Mouse (Mus musculus): ENCODE data around the gene Syt11.
A peak's percentile ranks its signal among the peaks of the same experiment; 100 is the strongest.
"Not testable (repeated sequence)": the region's sequence is repeated elsewhere in the genome, so short reads cannot be mapped to it uniquely, and the experiment has no call there.

Gene Syt11

DNA sequence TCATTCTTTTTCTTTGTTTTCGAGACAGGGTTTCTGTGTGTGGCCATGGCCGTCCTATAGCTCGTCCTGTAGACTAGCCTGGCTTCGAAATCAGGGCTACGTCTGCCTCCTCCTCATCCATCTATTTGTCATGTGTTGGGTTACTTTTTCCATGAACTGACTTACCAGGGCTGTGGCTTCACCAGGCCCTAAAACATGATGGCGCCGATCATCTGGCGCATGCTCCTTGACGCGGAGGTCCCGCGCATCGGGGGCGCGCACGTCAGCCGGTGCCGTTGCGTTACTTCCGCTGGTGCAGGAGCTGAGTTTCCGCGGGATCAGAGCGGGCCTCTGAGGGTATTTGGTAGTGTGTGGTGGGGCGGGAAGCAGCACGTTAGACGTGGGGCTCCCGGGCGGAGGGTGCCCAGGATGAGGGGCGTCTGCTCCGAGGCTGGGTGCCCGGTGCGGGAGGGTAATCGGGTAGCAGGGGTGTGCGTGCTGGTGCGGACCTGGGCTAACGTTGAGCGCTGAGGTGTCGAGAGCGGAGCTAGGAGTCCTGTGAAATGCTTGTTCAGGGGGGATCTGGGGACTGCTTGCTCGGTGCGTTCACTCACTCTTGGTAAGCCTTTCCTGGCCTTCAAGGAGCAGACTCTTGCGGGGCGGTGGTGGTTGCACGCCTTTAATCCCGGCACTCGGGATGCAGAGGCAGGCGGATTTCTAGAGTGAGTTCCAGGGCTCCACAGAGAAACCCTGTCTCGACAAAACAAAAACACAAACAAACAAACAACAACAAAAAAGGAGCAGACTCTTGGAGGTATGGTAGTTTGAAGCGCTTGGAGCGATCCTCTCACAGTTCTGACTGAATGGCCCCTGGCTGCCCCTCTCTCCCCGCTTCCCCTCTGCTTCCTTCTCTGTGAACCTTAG, at the start of gene Syt11:
Gene Syt11 (minus strand): TSS at position 226 of the 903 bp plus-strand sequence.
- peak; percentile 26 to 30 for DNase-seq (ENCODE audit: low spot score in 2 of 2)

DNA sequence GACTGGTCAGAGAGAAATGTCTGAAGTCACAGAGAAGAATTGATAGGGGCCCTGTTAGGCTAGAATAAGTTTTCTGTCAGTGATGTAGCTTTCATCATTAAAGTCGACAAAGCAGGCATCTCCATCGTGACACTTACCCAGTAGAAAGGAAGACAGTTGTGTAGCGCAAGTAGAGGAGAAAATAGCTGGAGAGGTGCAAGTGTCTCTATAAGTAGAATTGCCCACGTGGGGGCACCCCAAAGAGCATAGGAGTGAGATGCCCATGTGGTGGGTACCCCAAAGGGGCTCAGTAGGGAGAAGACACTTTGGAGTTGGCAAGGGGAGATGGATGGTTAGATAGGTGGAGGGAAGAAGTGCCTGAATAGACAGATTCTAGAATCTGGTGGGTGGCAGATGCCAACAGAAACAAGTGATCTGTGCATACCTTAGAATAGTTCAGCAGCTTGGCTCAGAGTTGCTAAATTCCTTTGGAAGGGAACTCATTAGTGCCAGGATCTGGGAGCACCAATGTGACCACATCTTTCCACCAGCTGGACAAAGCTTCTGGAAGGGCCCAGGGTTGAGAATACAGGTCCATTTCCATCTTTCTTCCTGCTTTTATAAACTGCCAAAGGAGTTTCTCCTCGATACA, 29.1 kb upstream of the Syt11 start:
- DNase-seq (ENCODE audit: low spot score in 2 of 2) = no peak

DNA sequence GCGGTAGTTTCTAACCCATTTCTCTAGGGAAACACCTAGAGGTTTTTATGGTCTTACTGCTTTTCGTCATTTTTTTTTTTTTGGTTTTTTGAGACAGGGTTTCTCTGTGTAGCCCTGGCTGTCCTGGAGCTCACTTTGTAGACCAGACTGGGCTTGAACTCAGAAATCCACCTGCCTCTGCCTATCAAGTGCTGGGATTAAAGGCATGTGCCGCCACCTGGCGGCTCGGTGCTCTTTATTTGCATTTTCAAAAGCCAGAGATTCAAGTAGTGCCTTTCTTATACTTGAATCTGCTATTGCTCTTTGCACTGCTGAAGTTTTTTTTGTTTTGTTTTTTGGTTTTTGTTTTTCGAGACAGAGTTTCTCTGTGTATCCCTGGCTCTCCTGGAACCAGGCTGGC, 22.5 kb upstream of the Syt11 start:
- not testable (repeated sequence) for DNase-seq (ENCODE audit: low spot score in 2 of 2)

DNA sequence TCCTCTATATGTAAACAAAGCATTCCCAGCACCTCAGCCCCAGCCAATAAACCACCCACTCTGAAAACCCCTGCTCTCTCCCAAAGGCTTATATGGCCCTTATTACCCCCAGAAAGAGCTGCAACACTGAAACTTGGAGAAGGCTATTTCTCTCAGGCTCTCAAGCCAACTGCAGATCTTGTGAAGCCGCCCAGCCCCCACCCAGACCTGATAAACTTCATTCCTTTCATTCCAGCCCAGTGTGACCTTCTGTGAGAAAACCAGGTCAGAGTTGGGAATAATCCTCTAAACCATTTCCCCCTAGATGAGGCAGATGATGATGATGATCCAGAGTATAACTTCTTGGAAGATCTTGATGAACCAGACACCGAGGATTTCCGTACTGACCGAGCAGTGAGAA, 13.1 kb upstream of the Syt11 start:
- not testable (repeated sequence) for DNase-seq (ENCODE audit: low spot score in 2 of 2)

DNA sequence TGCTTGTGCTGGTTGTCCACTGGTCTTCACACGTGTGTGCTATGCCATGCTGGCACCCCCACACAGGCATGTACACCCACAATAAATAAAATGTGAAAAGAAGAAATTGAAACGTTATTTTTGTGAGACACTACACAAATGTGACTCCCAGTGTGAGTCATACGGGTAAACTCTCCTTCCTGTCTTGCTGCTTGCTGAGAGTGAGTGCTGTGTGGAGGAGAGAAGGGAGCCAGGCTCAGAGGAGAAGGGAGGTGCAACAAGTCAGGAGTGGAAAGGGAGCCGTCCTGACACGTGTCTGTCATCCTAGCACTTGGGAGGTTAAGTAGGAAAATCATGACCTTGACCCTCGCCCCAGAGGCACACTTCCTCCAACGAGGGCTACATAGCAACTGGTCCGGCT, 11.8 kb upstream of the Syt11 start:
- DNase-seq (ENCODE audit: low spot score in 2 of 2) = not testable (repeated sequence)

DNA sequence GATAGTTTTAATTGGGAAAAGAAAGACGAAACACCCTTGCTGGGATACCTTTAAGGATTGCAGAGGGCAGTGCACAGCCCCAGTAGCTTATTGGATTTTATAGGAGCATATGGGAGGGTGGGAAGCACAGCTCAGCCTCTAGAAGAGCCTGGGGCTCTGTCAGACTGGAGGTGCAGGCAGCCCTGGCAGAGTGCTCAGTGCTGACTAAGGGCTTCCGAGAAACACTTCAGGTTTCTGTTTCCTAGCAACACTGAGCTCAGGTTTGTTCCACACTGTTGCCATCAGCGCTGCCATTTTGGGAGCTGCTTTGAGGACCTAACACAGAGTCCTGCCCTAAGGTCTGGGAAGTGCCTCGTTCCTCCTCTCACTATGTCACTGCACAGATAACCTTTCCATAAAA, 11.4 kb upstream of the Syt11 start:
- not testable (repeated sequence) for DNase-seq (ENCODE audit: low spot score in 2 of 2)

DNA sequence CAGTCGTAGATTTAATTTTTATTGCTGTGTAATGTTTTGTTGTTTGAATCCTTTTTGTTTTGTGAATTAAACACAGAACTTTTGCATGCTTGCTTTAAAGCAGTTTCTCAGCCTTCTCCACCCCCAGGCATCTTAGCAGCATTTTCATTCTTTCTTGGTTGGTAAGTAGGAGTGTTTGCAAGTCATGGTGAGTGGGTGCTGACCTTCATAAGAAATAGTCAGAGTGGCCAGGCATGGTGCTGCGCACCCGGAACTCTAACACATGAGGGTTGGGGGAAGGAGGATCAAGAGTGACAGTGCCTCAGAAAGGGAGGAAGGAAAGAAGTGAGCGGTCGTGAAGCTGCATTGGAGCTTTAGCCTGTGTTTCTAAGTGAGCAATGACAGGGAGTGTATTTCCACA, 9.9 kb upstream of the Syt11 start:
- DNase-seq (ENCODE audit: low spot score in 2 of 2) = no peak

DNA sequence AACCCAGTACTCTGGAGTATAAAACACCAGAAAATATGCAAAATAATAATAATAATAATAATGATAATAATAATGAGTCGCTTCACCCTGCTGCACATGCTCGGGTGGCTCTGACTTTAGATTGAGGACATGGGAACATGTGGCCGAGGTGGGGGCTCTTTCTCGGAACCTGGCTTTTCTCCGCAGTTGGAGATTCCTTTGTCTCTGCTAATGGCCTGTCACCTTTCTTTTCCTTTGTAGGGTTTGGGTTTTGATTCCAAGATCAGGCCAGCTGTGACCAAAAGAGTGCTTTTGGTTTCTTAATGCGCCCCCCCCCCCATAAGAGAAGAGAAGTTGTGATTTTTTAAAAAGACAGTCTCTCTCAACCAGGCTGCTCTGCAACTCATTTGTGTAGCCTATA, 1.8 kb downstream of the Syt11 start:
- DNase-seq (ENCODE audit: low spot score in 2 of 2) = not testable (repeated sequence)

DNA sequence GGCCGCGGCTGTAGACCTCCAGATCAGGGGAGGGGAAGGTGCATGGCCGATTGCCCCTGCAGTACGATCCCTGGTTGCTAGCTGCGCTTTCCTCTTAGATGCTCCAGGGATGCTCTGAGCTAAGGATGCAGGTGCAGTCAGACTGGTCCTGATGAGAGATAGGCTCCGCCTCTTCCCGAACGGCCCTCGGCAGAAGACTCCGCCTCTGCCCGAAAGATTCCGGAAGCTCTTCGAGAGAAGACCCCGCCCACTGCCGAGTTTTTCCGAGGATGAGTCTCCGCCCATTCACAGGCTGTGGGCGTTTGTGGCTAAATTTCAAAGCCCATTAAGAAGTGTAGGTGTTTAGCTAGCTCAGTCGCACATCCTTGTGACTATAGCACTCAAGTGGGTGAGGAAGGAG, 2.6 kb downstream of the Syt11 start:
- peak; percentile 86 to 92 for DNase-seq (ENCODE audit: low spot score in 2 of 2)

DNA sequence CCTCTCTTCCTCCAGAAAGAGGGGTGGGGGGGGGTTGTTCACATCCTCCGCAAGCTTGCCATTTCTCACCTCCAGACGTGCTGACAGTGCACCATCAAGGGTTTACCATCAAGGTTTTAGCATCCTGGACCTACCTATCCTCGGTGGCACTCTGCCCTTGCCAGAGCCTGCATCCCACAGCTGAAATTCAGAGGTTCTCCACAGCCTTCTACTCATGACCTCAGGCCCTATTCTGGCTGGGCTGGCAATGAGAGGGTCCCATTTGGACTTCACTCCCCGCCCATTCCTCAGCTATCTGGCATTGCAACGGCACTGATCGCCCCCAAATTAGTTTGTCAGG, 3.1 kb downstream of the Syt11 start:
- DNase-seq (ENCODE audit: low spot score in 2 of 2) = not testable (repeated sequence)

DNA sequence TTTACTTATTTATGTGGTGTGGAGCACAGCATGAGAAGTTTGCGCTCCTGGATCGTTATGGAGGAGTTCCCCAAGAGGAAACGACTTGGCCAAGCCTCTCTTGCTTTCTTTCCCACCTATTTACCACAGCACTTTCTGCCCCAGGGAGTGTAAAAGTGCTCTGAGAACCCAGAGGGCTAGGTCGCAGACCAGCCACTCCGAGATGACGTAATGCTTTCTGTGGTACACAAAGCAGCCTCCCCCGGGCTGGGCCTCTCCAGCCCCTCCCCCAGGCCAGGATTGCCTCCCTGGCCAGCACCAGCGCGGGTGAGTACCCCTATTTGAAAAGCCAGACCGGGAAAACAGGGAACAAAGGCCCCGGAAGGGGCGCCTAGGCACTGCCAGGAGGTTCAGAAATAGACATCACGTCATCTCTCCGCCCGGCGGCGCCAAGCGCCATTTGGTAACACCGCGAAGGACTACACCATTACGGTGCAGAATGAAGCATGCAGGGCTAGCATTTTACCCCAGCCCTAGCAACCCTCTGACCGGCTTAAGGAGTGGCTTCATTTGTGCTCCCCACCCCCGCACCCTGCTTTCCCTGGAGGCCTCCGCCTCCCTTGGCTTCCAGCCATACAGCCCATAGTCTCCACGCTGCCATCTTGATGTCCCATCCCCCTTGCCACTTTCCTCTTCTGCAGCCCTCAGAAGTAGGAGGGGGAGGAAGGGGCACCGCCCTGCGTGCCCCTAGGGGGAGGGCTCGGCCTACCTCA, 3.6 kb downstream of the Syt11 start:
- peak; percentile 67 to 68 for DNase-seq (ENCODE audit: low spot score in 2 of 2)

DNA sequence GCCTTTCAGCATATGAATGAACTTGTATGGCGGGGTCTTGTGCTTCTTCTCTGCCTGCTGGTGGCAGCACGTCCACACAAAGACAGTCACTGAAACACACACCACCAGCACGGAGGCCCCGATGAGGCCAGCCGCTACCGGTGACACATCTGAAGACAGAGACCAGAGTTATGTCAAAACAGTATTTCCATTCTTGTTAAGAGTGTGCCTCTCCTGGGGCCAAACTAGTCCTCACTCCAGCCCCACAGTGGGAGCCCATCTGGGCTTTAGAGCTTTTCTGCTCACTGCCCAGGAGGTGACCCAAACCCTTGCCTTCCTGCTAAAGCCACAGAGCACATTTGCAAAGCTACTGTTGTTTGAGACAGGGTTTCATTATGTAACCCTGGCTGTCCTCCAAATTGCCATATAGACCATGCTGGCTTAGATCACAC, 12.5 kb downstream of the Syt11 start:
- no peak for DNase-seq (ENCODE audit: low spot score in 2 of 2)

DNA sequence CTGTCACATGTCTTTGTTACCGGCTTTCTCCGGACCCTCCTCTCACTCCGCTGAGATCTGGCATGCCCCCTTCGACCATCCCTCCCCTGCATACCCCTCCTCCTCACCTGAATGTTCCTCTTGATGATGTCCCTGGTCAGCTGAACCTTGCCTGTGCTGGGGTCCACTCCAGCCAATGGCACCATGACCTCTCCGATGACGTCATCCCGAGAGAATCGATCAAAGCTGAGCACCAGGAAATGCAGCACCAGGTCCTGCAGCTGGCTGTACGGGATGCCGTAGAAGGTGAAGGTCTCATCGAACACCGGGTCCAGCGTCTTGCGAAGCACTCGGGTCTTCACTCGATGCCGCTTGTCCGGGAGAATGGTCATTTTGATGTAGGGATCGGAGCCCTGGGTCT, 13.3 kb downstream of the Syt11 start:
- no peak for DNase-seq (ENCODE audit: low spot score in 2 of 2)

DNA sequence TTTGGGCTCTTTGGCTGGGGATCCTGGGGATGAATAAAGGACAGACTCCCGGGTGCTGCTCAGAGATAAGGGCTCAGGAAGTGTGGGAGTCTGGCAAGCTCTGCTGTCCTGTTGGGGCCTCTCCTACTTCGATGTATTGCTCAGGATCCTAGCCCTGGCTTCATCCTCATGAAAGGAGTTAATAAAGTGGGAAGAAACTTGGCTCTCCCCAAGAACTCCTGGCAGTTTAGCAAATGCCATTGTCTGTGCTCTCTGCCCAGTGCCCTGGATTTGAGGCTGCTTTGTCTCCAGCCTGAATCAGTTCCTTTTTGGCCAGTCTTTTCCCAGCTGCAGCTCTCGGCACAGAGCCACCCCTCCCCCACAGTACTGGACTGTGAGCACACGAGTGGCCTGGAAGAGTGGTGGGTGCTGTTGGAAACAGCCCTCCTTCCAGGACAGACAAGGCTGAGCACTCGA, 16.9 kb downstream of the Syt11 start:
- DNase-seq (ENCODE audit: low spot score in 2 of 2) = peak; percentile 76

DNA sequence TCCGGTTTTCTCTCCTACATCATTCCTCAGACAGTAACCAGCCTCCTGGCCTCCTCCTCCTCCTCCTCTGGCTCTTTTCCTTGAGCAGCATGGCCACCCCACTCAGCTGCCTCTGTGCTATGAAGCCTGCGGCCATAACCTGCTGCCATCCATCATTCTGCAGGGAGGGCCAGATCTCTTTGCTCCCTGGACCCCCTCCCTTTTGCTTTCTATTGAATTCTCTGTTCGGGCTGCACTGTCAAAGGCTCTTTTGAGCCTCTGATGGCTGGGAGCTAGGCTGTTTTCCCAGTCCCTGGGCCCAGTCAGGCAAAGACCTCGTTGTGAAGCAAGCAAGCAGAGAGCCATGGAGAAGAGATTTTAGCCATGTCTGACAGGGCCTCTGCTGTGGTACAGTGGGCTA, 18.7 kb downstream of the Syt11 start:
- no peak for DNase-seq (ENCODE audit: low spot score in 2 of 2)

DNA sequence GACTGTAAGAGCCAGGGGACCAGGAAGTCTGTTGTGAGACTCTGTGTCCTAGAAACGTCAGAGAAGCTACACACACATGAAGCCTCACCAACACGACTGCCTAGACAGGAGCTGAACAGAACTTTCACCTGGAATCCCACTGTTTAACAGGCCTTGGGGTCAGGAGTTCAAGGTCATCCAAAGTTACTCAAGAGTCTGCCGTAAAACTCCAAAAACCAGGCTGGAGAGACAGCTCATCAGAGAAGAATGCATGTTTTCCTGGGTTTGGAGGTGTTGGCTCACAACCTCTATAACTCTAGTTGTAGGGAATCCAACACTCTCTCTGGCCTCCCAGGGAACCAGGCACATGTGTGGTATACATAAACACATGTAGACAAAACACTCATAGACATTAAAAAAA, 19.4 kb downstream of the Syt11 start:
- DNase-seq (ENCODE audit: low spot score in 2 of 2) = no peak

DNA sequence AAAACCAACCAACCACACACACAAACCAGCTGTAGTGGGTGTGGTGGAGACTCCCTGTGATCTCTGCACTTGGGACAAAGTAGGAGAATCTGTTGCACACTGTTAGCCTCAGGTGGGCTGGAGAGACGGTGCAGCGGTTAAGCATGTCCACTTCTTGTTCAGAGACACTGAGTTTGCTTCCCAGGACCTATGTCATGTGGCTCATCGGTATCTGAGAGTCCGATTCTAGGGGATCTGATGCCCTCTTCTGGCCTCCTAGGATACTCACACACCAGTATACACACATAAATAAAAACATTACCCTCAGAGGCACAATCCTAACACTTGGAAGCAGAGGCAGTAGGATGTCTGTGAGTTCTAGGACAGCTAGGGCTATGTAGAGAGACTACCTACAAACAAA, 20.7 kb downstream of the Syt11 start:
- DNase-seq (ENCODE audit: low spot score in 2 of 2) = no peak

DNA sequence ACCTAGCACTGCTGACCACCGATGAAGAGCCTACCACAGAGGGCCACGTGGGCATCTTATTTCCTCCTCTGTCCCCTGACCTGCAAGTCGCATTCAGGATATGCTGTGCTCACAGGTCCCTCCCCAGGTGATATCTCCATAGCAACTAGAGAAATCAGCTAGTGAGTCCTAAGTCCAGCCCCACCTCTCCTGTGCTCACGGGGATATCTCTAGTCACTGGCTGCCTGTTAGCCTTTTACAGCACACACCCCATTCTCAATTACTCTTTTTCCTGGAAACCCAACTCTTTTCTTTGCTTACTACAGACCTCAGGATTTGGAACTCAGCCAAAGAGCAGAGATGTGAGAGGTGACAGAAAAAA, 28.1 kb downstream of the Syt11 start:
- DNase-seq (ENCODE audit: low spot score in 2 of 2) = no peak

DNA sequence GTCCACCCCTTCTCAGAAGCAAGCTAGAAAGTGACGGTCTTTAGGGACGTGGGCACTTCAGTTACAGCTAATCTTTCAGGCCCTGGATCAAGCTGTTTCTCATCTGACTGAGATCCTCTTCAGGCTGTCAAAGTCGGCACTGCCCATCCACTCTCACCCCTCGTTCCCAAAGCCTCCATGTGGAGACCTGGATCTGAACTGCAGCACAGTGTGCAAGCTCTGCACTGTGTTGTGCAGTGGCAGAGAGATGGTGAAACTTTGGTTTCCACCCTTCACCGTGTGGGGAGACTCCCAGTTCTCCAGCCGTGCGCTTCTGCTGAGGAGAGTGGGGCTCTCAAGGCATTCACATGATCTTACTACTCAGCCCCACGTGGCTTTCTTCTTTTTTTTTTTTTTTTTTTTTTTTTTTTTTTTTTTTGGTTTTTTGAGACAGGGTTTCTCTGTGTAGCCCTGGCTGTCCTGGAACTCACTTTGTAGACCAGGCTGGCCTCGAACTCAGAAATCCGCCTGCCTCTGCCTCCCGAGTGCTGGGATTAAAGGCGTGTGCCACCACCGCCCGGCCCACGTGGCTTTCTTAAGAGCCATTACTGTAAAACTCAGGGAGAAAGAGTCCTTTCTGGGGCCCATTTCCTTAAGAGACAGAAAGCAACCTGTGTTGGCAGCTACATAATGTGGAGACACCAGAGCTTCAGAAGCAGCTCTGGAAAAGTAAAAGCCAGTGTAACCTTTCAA, 28.7 kb downstream of the Syt11 start:
- no peak for DNase-seq (ENCODE audit: low spot score in 2 of 2)

DNA sequence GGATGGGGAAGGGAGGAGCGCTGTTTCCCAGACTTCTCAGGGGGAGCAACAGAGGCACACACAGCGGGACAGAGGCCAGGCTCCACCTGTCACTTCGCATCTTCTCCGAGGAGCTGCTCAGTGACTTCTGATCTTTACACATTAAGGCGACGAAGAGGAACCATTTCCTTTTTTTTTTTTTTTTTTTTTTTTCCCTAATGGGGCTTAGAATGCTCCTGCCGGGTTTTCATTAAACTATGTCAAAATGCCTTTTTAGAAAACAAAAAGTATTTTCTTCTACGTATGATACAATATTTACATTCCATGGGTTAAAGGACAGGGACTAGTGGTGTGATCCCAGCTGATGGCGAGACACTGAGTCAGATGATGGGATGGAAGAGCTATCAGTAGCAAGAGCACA, 29.4 kb downstream of the Syt11 start:
- DNase-seq (ENCODE audit: low spot score in 2 of 2) = no peak

DNA sequence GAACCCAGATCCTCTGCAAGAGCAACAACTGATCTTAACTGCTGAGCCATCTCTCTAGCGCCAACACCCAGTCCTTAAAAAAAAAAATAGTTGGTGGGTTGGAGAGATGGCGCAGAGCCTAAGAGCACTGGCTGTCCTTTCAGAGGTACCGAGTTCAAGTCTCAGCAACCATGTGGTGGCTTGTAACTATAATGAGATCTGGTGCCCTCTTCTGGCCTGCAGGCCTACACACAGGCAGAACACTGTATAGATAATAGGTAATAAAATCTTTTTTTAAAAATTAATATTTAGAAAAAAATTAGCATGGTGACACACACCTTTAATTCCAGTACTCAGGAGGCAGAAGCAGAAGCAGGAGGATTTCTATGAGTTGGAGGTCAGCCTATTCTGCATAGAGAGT, 34.8 kb downstream of the Syt11 start:
- no peak for DNase-seq (ENCODE audit: low spot score in 2 of 2)

DNA sequence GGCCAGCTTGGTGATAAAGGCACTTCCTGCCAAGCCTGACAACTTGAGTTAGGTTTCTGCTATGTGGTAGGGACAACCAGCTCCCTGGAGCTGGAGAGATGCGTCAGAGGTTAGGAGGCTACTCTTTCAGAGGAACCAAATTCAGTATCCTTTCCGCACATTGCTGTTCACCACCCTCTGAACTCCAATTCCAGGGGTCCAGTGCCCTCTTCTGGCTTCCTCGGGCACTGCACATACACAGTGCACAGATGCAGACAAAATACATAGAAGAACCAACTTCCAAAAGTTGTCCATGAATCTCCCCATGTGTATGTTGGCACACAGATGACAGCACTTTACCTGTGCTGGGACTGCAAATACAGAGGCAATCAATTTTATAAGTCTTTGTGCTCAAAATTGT, 36.3 kb downstream of the Syt11 start:
- peak in 1 of 2 experiments; percentile 65 for DNase-seq (ENCODE audit: low spot score in 2 of 2)

Data from heart, adult 9 months (tissue).